Mouse (Mus musculus) heart, adult 2 months (tissue): ENCODE measurements around the gene Gm43552.
"Not testable (repeated sequence)": the region's sequence is repeated elsewhere in the genome, so short reads cannot be mapped to it uniquely, and the experiment has no call there.

Source experiments
- CTCF ChIP-seq: fragments of 200-600 bp; IDR thresholded peaks from 2 replicates; pipeline ENCODE4 v1.8.1; 2022; ENCODE audit warnings: antibody characterized with exemption, mild to moderate bottlenecking, moderate library complexity
- EP300 ChIP-seq: fragments of 200-500 bp; IDR thresholded peaks from 2 replicates; pipeline ENCODE4 v1.6.1; 2011; ENCODE audit warnings: low read depth, low read length, control low read depth; ENCODE audit not compliant: insufficient read depth

DNA sequence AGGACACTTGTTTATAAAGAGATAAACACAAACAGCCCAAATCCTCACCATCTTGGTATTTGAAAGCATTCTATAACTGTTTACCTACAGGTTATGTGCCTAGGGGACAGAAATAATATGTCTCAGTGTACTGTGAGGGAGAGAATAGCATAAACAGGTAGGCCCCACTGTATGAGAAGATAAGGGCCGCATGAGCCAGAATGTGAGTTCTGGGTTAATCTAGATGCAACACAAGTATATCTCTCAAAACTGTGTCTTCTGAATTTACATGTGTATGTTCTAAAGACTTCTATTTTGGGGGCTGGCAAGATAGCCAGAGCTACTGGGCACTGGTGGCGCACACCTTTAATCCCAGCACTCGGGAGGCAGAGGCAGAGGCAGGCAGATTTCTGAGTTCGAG, 15.9 kb downstream of the Gm43552 start:
- not testable (repeated sequence) for TF ChIP-seq EP300, CTCF
